Mouse (Mus musculus) bone marrow, adult 2 months (tissue): Measurements from ENCODE around the gene Cryba2.

Experiments
- CTCF ChIP-seq: fragments of 200-500 bp; IDR thresholded peaks from 2 replicates; pipeline ENCODE4 v1.5.1; 2011; ENCODE audit warnings: low read length, control low read depth; ENCODE audit not compliant: control insufficient read depth, insufficient read depth
- POLR2A ChIP-seq: fragments of 200-500 bp; IDR thresholded peaks from 2 replicates; pipeline ENCODE4 v1.6.1; 2011; ENCODE audit warnings: low read depth, mild to moderate bottlenecking, control low read depth, low read length, borderline replicate concordance; ENCODE audit not compliant: control insufficient read depth

- TF ChIP-seq CTCF (no peak), POLR2A (no peak)
Observed at GRCm38 (mm10) chr1:74900341-74901285, 7.7 kb upstream of the Cryba2 start.
